Mouse (Mus musculus) ES-Bruce4 (cell line): Measurements from ENCODE around the gene Arhgap29.

ENCODE experiments used
- CTCF ChIP-seq: IDR thresholded peaks from one replicate; pipeline ENCODE4 v1.8.1; 2011; ENCODE audit warnings: low read depth, low read length
- EP300 ChIP-seq: IDR thresholded peaks from 2 replicates; pipeline ENCODE4 v1.6.1; 2011; ENCODE audit warnings: low read depth, low read length; ENCODE audit not compliant: insufficient read depth
- POLR2A ChIP-seq: IDR thresholded peaks from one replicate; pipeline ENCODE4 v1.8.1; 2011; ENCODE audit warnings: low read length; ENCODE audit not compliant: insufficient read depth

- TF ChIP-seq POLR2A = no peak
- TF ChIP-seq CTCF = no peak
- TF ChIP-seq EP300 = no peak
These were observed 42.8 kb downstream of the Arhgap29 start for GRCm38 (mm10) chr3:121995125-121995524.
